Mouse (Mus musculus) embryonic facial prominence, embryonic 10.5 days (tissue): Measurements from ENCODE around the gene Ccdc57. TPM values are rescaled to one million over a fixed set of nuclear protein-coding genes. Genes with fewer than 3 reads are reported as not detected.

Source experiments
- DNase-seq: peaks from one replicate; pipeline ENCODE4 v3.0.0-alpha.2; 2017; ENCODE audit warnings: low spot score
- H3K27ac ChIP-seq: fragments of 300-500 bp; sonication (generic); replicated peaks from 2 replicates; pipeline ENCODE4 v1.5.1; 2016; ENCODE audit warnings: mild to moderate bottlenecking
- H3K27me3 ChIP-seq: fragments of 300-500 bp; sonication (generic); replicated peaks from 2 replicates; pipeline ENCODE4 v1.6.1; 2016; ENCODE audit warnings: low read depth, mild to moderate bottlenecking; ENCODE audit not compliant: poor library complexity, severe bottlenecking
- H3K36me3 ChIP-seq: fragments of 300-500 bp; sonication (generic); replicated peaks from 2 replicates; pipeline ENCODE4 v1.6.1; 2016; ENCODE audit warnings: mild to moderate bottlenecking, moderate library complexity
- H3K4me1 ChIP-seq: fragments of 300-500 bp; sonication (generic); 2 replicates; pipeline ENCODE4 v1.6.1; 2016
- H3K4me3 ChIP-seq: fragments of 300-500 bp; sonication (generic); 2 replicates; pipeline ENCODE4 v1.5.1; 2016; ENCODE audit warnings: mild to moderate bottlenecking, moderate library complexity
- H3K9me3 ChIP-seq: fragments of 300-500 bp; sonication (generic); 2 replicates; pipeline ENCODE4 v1.6.1; 2016; ENCODE audit warnings: mild to moderate bottlenecking
- WGBS: fragments of 180-500 bp; shearing (Covaris S2); methylation state at CpG from one replicate; pipeline ENCODE4 v1.1.7; 2016; 5-methylcytosine and 5-hydroxymethylcytosine counted together
- polyA plus RNA-seq: library from polyadenylated mRNA; unstranded; fragments of >200 nt; fragmentation: Nextera tagmentation; extraction: Ambion mirVana; gene quantifications from 2 replicates; pipeline ENCODE4 v1.2.1, GENCODE M21; 2016

Gene Ccdc57
- polyA plus RNA-seq, 1 experiment from 2014 or later: 6.8 TPM

DNA sequence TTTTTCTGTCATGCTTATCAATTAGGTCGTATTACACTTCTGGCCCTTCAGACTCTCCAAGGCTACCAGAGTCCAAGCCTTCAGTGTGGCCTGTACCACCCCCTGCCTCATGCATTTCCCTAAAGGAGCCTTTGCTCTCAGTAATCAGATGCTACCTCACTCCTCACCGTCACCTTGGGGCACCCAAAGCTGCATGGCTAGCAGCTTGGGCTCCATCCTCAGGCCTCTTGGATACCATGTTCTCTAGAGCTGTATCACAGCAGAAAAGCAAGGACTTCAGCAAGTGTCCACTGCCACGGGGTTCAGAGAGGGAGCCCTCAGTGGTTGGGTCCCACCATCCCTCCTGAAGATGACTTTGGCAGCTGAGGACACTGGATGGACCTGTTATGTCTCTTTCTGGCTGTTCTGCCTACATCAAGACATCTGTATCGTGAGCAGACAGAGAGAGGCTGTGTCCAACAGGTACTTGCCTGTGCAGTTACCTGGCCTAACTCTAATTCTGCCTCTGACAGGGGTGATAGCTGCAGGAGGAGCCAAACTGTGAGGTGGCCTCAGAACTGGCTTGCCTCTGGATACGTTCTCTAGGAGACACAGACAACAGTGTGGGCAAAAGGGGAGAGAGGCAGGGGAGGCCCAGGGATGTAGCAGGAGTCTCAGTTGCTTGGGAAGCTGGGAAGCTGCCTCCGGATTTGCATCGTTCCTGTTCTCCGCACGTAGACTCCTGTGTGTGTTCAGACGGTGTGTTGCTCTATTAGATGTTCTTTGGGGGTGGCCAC, 102.7 kb downstream of the Ccdc57 start:
- 86% methylated on average over 10 of the region's 10 CpGs for WGBS
- no peak for DNase-seq
- no peaks in the 10 kb centered on the region for H3K9me3 ChIP-seq
- H3K36me3 ChIP-seq: peaks cover 12% of the 10 kb centered on the region; the same call in 1 of the 2 replicates
- H3K4me1 ChIP-seq: peaks cover 44% of the 10 kb centered on the region
- no peak overlapping the region for H3K4me3 ChIP-seq
- H3K27ac ChIP-seq: peak overlapping the region; percentile 55
- H3K27me3 ChIP-seq: no peaks in the 10 kb centered on the region

DNA sequence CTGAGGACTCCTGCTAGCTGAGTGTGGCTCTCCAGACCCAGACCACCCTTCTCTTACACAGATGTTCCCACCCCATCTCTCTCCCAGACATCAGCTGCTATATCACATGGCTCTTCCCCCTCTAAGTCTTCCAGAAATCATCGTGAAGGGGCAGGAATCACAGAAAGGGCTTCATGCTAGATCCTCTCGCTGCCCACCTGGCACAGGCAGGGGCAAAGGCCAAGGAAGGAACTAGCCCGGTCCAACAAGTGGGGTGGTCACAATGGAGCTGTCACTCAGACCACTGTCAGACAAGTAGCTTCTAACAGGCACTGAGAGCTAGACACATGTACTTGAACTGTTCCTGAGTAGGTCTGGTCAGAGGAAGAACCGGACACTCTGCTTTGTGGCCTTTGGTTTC, 104.3 kb downstream of the Ccdc57 start:
- Histone ChIP-seq H3K36me3 (peaks cover 12% of the 10 kb centered on the region; the same call in 1 of the 2 replicates), H3K4me1 (peaks cover 45% of the 10 kb centered on the region), H3K4me3 (no peak overlapping the region), H3K27ac (0 out of 2 replicates have a peak overlapping the region, but pooled peaks have one; percentile 8), H3K9me3 (no peaks in the 10 kb centered on the region), H3K27me3 (no peaks in the 10 kb centered on the region)
- DNase-seq: no peak
- 77% methylated on average over 4 of the region's 4 CpGs for WGBS

GRCm38 (mm10) chr11:120826016-120826953, 106.4 kb downstream of the Ccdc57 start:
- peaks cover 66% of the 10 kb centered on the region for H3K4me1 ChIP-seq
- 83% methylated on average over 8 of the region's 8 CpGs for WGBS
- H3K9me3 ChIP-seq: no peaks in the 10 kb centered on the region
- DNase-seq: peak; percentile 9
- peak overlapping the region; percentile 91; the same call in 1 of the 2 replicates for H3K4me3 ChIP-seq
- H3K36me3 ChIP-seq: peaks cover 25% of the 10 kb centered on the region
- no peaks in the 10 kb centered on the region for H3K27me3 ChIP-seq
- H3K27ac ChIP-seq: peak overlapping the region; percentile 99

GRCm38 (mm10) chr11:120825289-120825863, 107.3 kb downstream of the Ccdc57 start:
- peaks cover 69% of the 10 kb centered on the region for H3K4me1 ChIP-seq
- 47% methylated on average over 4 of the region's 4 CpGs for WGBS
- no peaks in the 10 kb centered on the region for H3K9me3 ChIP-seq
- DNase-seq: no peak
- peak overlapping the region; percentile 99 for H3K27ac ChIP-seq
- H3K4me3 ChIP-seq: peak overlapping the region; percentile 91
- no peaks in the 10 kb centered on the region for H3K27me3 ChIP-seq
- H3K36me3 ChIP-seq: peaks cover 33% of the 10 kb centered on the region

- DNase-seq: no peak
- Histone ChIP-seq H3K36me3 (peaks cover 38% of the 10 kb centered on the region), H3K4me1 (peaks cover 72% of the 10 kb centered on the region), H3K4me3 (peak overlapping the region; percentile 91), H3K9me3 (no peaks in the 10 kb centered on the region), H3K27me3 (no peaks in the 10 kb centered on the region), H3K27ac (peak overlapping the region; percentile 99)
- WGBS: under 1% methylated on average over 21 of the region's 21 CpGs
Observed at GRCm38 (mm10) chr11:120824787-120825288, 107.8 kb downstream of the Ccdc57 start.

DNA sequence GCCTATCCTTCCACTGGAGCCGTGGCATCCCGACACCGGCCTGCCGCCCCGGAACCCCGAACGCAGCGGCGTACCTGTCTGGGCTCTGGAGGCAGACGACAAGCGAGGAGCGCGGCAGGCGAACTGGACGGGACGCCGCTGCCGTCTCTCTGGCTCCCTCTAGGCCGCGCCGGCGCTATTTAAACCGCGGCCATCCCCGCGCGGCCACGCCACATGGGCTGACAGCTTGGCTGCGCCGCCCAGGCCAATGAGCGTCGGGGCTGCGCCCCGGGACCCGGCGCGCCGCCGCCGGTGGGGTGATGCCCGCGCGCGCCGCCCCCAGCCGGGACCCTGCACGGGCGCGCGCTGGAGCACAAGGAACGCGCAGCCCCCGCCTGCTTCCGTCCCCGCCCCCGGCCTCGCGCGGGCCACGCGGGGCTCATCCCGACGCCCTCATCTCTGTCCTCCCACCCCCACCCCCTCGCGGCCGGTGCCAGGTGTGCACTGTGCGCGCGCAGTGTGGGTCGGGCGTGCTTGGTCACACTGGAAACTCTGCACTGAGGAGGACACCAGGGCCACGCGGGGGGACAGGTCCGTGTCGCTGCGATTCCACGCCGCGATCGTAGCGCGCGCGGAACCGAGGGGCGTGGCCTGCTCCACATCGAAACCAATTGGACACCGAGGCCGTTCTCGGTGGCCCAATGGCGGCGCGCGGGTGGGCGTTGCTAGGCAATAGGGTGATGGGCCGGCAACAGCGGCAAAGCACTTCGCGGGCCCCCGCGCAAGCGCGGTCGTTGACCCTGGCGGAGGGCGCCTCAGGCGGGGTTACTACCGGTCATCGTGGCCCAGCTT, 108.5 kb downstream of the Ccdc57 start, which contains the start of gene Fasn:
Fasn (minus strand) TSS at position 592 of the 831 bp plus-strand sequence.
- under 1% methylated on average over 107 of the region's 109 CpGs for WGBS
- H3K27me3 ChIP-seq: no peaks in the 10 kb centered on the region
- H3K4me1 ChIP-seq: peaks cover 69% of the 10 kb centered on the region
- H3K36me3 ChIP-seq: peaks cover 45% of the 10 kb centered on the region
- H3K27ac ChIP-seq: peak within 1 kb of the TSS; percentile 99
- peak; percentile 99 for DNase-seq
- H3K4me3 ChIP-seq: peak within 1 kb of the TSS; percentile 91
- no peaks in the 10 kb centered on the region for H3K9me3 ChIP-seq

GRCm38 (mm10) chr11:120823551-120823947, 109.1 kb downstream of the Ccdc57 start:
- H3K27ac ChIP-seq: peak overlapping the region; percentile 99
- H3K4me1 ChIP-seq: peaks cover 69% of the 10 kb centered on the region
- H3K4me3 ChIP-seq: peak overlapping the region; percentile 91
- DNase-seq: no peak
- no peaks in the 10 kb centered on the region for H3K9me3 ChIP-seq
- under 1% methylated on average over 40 of the region's 40 CpGs for WGBS
- H3K27me3 ChIP-seq: no peaks in the 10 kb centered on the region
- H3K36me3 ChIP-seq: peaks cover 51% of the 10 kb centered on the region

GRCm38 (mm10) chr11:120822831-120823550, 109.7 kb downstream of the Ccdc57 start:
- peak; percentile 47 for DNase-seq
- 2% methylated on average over 14 of the region's 14 CpGs for WGBS
- Histone ChIP-seq H3K4me1 (peaks cover 69% of the 10 kb centered on the region), H3K27ac (peak overlapping the region; percentile 99), H3K4me3 (peak overlapping the region; percentile 91), H3K27me3 (no peaks in the 10 kb centered on the region), H3K9me3 (no peaks in the 10 kb centered on the region), H3K36me3 (peaks cover 57% of the 10 kb centered on the region)

DNA sequence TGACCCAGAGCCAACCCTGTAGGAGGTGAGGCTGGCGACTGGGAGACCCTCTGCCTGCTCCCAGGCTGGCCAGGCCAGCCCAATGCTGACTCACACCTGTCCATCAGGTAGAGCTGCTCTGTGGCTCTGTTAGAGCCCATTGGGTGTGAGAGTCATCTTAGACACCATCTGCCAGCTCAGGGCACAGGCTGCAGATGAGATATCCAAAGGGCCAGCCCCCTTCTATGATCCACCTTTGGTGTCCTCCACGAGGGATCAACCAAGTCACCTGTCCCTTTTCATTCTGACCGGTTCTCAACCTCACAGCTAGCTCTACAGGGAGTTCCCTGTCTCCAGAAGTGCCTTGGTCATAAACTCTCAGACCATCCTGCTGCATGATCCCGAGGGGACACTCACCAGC, 110.4 kb downstream of the Ccdc57 start:
- Histone ChIP-seq H3K27ac (peak overlapping the region; percentile 99), H3K36me3 (peaks cover 63% of the 10 kb centered on the region), H3K9me3 (no peaks in the 10 kb centered on the region), H3K27me3 (no peaks in the 10 kb centered on the region), H3K4me1 (peaks cover 64% of the 10 kb centered on the region), H3K4me3 (peak overlapping the region; percentile 91)
- peak; percentile 9 for DNase-seq
- WGBS: 79% methylated on average over 4 of the region's 4 CpGs

DNA sequence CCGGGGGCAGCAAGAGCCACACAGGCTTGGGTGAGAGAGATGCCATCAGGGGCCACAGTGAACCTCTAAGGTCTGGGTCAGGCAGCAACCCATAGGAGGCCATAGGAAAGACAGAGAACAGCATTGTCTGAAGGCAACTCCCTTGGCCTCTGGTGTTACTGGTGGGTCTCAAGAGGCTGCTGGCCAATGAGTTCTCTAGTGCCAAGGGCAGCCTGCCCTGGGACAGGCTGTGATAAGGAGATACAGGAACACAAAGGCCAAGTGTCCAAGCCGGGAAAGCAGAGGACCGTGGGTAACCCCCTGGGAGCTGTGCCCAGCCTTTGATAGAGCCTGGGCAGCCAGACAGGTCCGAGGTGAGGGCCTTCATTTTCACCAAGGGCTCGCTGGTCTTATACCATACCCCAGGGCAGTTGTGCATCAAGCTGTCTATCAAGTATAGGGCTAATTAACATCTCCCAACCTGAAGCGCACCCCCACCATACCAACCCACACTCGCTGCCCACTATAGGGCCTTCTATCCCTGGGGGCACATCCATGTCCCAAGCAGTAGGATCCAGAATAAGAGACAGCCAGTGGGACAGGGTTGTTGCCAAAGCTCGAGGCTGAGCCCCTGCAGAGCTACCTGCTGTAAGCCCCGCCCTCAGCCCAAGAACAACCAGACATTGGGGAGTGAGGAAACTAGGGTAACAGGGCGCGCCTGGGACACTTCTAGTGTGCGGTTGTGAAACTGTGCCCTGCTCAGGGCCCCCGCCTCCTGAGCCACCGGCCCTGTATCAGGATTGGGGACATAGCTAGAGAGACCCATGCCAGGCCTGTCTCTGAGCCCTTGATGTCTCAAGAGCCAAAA, 111.4 kb downstream of the Ccdc57 start:
- DNase-seq: peak; percentile 7
- H3K36me3 ChIP-seq: peaks cover 71% of the 10 kb centered on the region
- peak overlapping the region; percentile 91 for H3K4me3 ChIP-seq
- no peaks in the 10 kb centered on the region for H3K9me3 ChIP-seq
- no peak overlapping the region for H3K27ac ChIP-seq
- no peaks in the 10 kb centered on the region for H3K27me3 ChIP-seq
- 83% methylated on average over 14 of the region's 14 CpGs for WGBS
- peaks cover 57% of the 10 kb centered on the region for H3K4me1 ChIP-seq
